8 mouse cellular contexts compared by ENCODE assay signal in genomic region chr4:135175406-135176120, GRCm38 (mm10). TPM values are rescaled to one million over a fixed set of nuclear protein-coding genes. Genes with fewer than 3 reads are reported as not detected.
DNase-seq lines count a peak whose midpoint lies in the region; ATAC-seq lines count a peak whose summit lies in the region.

No protein-coding gene starts in this region.

- no peak for ATAC-seq in forebrain, embryonic 13.5 days
- no peak for ATAC-seq in limb, embryonic 11.5 days (ENCODE audit: insufficient number of reproducible peaks, low FRiP score, low TSS enrichment, low read depth)
- no peak for ATAC-seq in neural tube, embryonic 14.5 days (ENCODE audit: low read depth)

- no peaks in the 10 kb centered on the region for H3K36me3 ChIP-seq in forebrain, embryonic 13.5 days (ENCODE audit: poor library complexity, severe bottlenecking)
- H3K36me3 ChIP-seq in limb, embryonic 11.5 days (ENCODE audit: control insufficient read depth, insufficient read depth, low read length) = no peaks in the 10 kb centered on the region
- H3K36me3 ChIP-seq in neural tube, embryonic 14.5 days (ENCODE audit: control insufficient read depth, insufficient read depth, low read length) = no peaks in the 10 kb centered on the region

- H3K4me3 ChIP-seq in forebrain, embryonic 13.5 days = peak overlapping the region; percentile 31
- H3K4me3 ChIP-seq in limb, embryonic 11.5 days (ENCODE audit: low read depth, low read length) = peak overlapping the region; percentile 10; the same call in 1 of the 2 replicates
- peak overlapping the region; percentile 13; the same call in 1 of the 2 replicates for H3K4me3 ChIP-seq in neural tube, embryonic 14.5 days (ENCODE audit: low read depth, low read length)

- DNase-seq in kidney, postnatal 10 days = peak; percentile 36
- no peak for DNase-seq in kidney, adult 11 months
- DNase-seq in limb, embryonic 11.5 days (ENCODE audit: low spot score) = peak; percentile 57
- no peak for DNase-seq in layer of hippocampus, adult 9-10 months (ENCODE audit: low spot score)
- DNase-seq in natural killer cell, adult 2 months (ENCODE audit: low spot score in 2 of 2) = no peak
- DNase-seq in spleen, adult 12 weeks (ENCODE audit: low spot score) = no peak

- 3% methylated on average over 34 of the region's 38 CpGs for WGBS in forebrain, embryonic 13.5 days
- WGBS in limb, embryonic 11.5 days = 5% methylated on average over 38 of the region's 38 CpGs
- 10% methylated on average over 38 of the region's 38 CpGs for WGBS in neural tube, embryonic 14.5 days

- H3K4me2 ChIP-seq in forebrain, embryonic 13.5 days = peak overlapping the region; percentile 57
- H3K4me2 ChIP-seq in limb, embryonic 11.5 days (ENCODE audit: low read depth, severe bottlenecking) = peak overlapping the region; percentile 43
- H3K4me2 ChIP-seq in neural tube, embryonic 14.5 days (ENCODE audit: low read depth, low read length) = peak overlapping the region; percentile 38; the same call in 1 of the 2 replicates

- H3K27me3 ChIP-seq in forebrain, embryonic 13.5 days = peaks cover 52% of the 10 kb centered on the region
- H3K27me3 ChIP-seq in limb, embryonic 11.5 days (ENCODE audit: control insufficient read depth, insufficient read depth, low read length) = peaks cover 15% of the 10 kb centered on the region
- H3K27me3 ChIP-seq in neural tube, embryonic 14.5 days (ENCODE audit: control insufficient read depth, insufficient read depth, low read length) = peaks cover 5% of the 10 kb centered on the region; the same call in 1 of the 2 replicates

- no peak overlapping the region for H3K27ac ChIP-seq in forebrain, embryonic 13.5 days
- H3K27ac ChIP-seq in limb, embryonic 11.5 days (replicated peaks; ENCODE audit: low read depth, low read length) = no peak overlapping the region
- H3K27ac ChIP-seq in neural tube, embryonic 14.5 days (ENCODE audit: low read depth, low read length) = no peak overlapping the region

- H3K9ac ChIP-seq in forebrain, embryonic 13.5 days = peak overlapping the region; percentile 56
- H3K9ac ChIP-seq in limb, embryonic 11.5 days (ENCODE audit: low read length) = peak overlapping the region; percentile 24
- H3K9ac ChIP-seq in neural tube, embryonic 14.5 days (replicated peaks; ENCODE audit: low read depth, low read length) = 0 out of 2 replicates have a peak overlapping the region, but pooled peaks have one; percentile 25

- H3K4me1 ChIP-seq in forebrain, embryonic 13.5 days = peaks cover 9% of the 10 kb centered on the region
- H3K4me1 ChIP-seq in limb, embryonic 11.5 days (ENCODE audit: control insufficient read depth, insufficient read depth, low read length) = peaks cover 23% of the 10 kb centered on the region
- H3K4me1 ChIP-seq in neural tube, embryonic 14.5 days (ENCODE audit: control insufficient read depth, insufficient read depth, low read length) = no peaks in the 10 kb centered on the region

- no peaks in the 10 kb centered on the region for H3K9me3 ChIP-seq in forebrain, embryonic 13.5 days (replicated peaks)
- H3K9me3 ChIP-seq in limb, embryonic 11.5 days (ENCODE audit: control insufficient read depth, low read length) = no peaks in the 10 kb centered on the region
- H3K9me3 ChIP-seq in neural tube, embryonic 14.5 days (ENCODE audit: control insufficient read depth, low read length) = no peaks in the 10 kb centered on the region

RNA-seq across cellular contexts. Expression of gene Runx3, which starts 55.1 kb away (rescaled TPM):
- polyA plus RNA-seq in forebrain, embryonic 13.5 days (2015; fragmentation: Nextera tagmentation; extraction: Ambion mirVana) = not detected in 2 replicates
- 0.57 and 0.61 TPM in 2 replicates for polyA plus RNA-seq in limb, embryonic 11.5 days (2014; fragmentation: Nextera tagmentation; extraction: Ambion mirVana)
- polyA plus RNA-seq in neural tube, embryonic 14.5 days (2014; fragmentation: Nextera tagmentation; extraction: Ambion mirVana) = 0.54 TPM in 1 of 2 replicates, not detected in the other

Comparison
In these comparisons a context has a peak if more than half of its experiments do, and no peak if none do; other contexts are left out.
1. DNase-seq: peak in kidney, postnatal 10 days (single experiment) and limb, embryonic 11.5 days (single experiment); none in kidney, adult 11 months (single experiment), layer of hippocampus, adult 9-10 months (single experiment), natural killer cell, adult 2 months (0 of 2) and spleen, adult 12 weeks (single experiment).
2. Peak in every context shown above with its lines, with median percentiles within 50 percentile points of each other: H3K4me2 ChIP-seq, H3K4me3 ChIP-seq and H3K9ac ChIP-seq.